Mouse (Mus musculus): ENCODE data around the gene Mosmo. TPM values are rescaled to one million over a fixed set of nuclear protein-coding genes. Genes with fewer than 3 reads are reported as not detected.

The Mosmo gene
- 10.2 and 17.4 TPM in 2 replicates for polyA plus RNA-seq (2012; rRNA removed)

GRCm38 (mm10) chr7:120677001-120677643 lies at the start of gene Mosmo:
Gene Mosmo, plus strand, starts transcription at chr7:120677618.
- WGBS: under 1% methylated on average over 43 of the region's 44 CpGs
- Histone ChIP-seq H3K27me3 (ENCODE audit: control insufficient read depth, insufficient read depth, low read length) (no peaks in the 10 kb centered on the region), H3K27ac (ENCODE audit: insufficient read depth, low read length) (peak within 1 kb of the TSS; percentile 73), H3K4me3 (ENCODE audit: extremely low read depth, insufficient read depth, insufficient read length) (peak within 1 kb of the TSS; percentile 83), H3K4me1 (ENCODE audit: control insufficient read depth, insufficient read depth, insufficient read length) (peaks cover 11% of the 10 kb centered on the region), H3K36me3 (ENCODE audit: control insufficient read depth, insufficient read depth, low read length) (no peaks in the 10 kb centered on the region)
- peak; percentile 33 to 65 for DNase-seq (ENCODE audit: low read depth in 1 of 2, low spot score in 2 of 2)
- TF ChIP-seq POLR2A (IDR thresholded peaks at IDR 0.05; ENCODE audit: low read depth, low read length) (no peak; the same call in 1 of the 2 replicates), CTCF (IDR thresholded peaks at IDR 0.05; ENCODE audit: extremely low read depth, insufficient read depth, insufficient read length, insufficient replicate concordance) (no peak)

GRCm38 (mm10) chr7:120632518-120632917 lies 44.9 kb upstream of the Mosmo start:
- 35% methylated on average over 1 of the region's 1 CpGs for WGBS

GRCm38 (mm10) chr7:120634301-120634700 lies 43.1 kb upstream of the Mosmo start:
- 0 out of 2 replicates have a peak, but pooled peaks cover 2% of the 10 kb centered on the region for H3K4me1 ChIP-seq (ENCODE audit: control insufficient read depth, insufficient read depth, insufficient read length)
- H3K27ac ChIP-seq (ENCODE audit: insufficient read depth, low read length): no peak overlapping the region
- TF ChIP-seq POLR2A (IDR thresholded peaks at IDR 0.05; ENCODE audit: low read depth, low read length) (no peak), CTCF (IDR thresholded peaks at IDR 0.05; ENCODE audit: extremely low read depth, insufficient read depth, insufficient read length, insufficient replicate concordance) (no peak)
- no peaks in the 10 kb centered on the region for H3K27me3 ChIP-seq (ENCODE audit: control insufficient read depth, insufficient read depth, low read length)
- peak overlapping the region; percentile 88 for H3K4me3 ChIP-seq (ENCODE audit: extremely low read depth, insufficient read depth, insufficient read length)
- H3K36me3 ChIP-seq (ENCODE audit: control insufficient read depth, insufficient read depth, low read length): peaks cover 9% of the 10 kb centered on the region
- DNase-seq (ENCODE audit: low read depth in 1 of 2, low spot score in 2 of 2): no peak
- WGBS: 9% methylated on average over 9 of the region's 9 CpGs

More at GRCm38 (mm10) chr7:120632518-120632917, 44.9 kb upstream of the Mosmo start:
- no peak overlapping the region for H3K27ac ChIP-seq (ENCODE audit: insufficient read depth, low read length)
- H3K36me3 ChIP-seq (ENCODE audit: control insufficient read depth, insufficient read depth, low read length): peaks cover under 1% of the 10 kb centered on the region; the same call in 1 of the 2 replicates
- DNase-seq (ENCODE audit: low read depth in 1 of 2, low spot score in 2 of 2): no peak
- TF ChIP-seq POLR2A (IDR thresholded peaks at IDR 0.05; ENCODE audit: low read depth, low read length) (no peak), CTCF (IDR thresholded peaks at IDR 0.05; ENCODE audit: extremely low read depth, insufficient read depth, insufficient read length, insufficient replicate concordance) (no peak)
- no peak overlapping the region for H3K4me3 ChIP-seq (ENCODE audit: extremely low read depth, insufficient read depth, insufficient read length)
- no peaks in the 10 kb centered on the region for H3K27me3 ChIP-seq (ENCODE audit: control insufficient read depth, insufficient read depth, low read length)
- 0 out of 2 replicates have a peak, but pooled peaks cover 2% of the 10 kb centered on the region for H3K4me1 ChIP-seq (ENCODE audit: control insufficient read depth, insufficient read depth, insufficient read length)

GRCm38 (mm10) chr7:120634711-120635361 lies 42.6 kb upstream of the Mosmo start, which contains the start of gene Uqcrc2:
Gene Uqcrc2, plus strand, starts transcription at chr7:120635176.
- Histone ChIP-seq H3K36me3 (ENCODE audit: control insufficient read depth, insufficient read depth, low read length) (peaks cover 11% of the 10 kb centered on the region), H3K27ac (ENCODE audit: insufficient read depth, low read length) (peak within 1 kb of the TSS; percentile 79), H3K4me3 (ENCODE audit: extremely low read depth, insufficient read depth, insufficient read length) (peak within 1 kb of the TSS; percentile 88), H3K4me1 (ENCODE audit: control insufficient read depth, insufficient read depth, insufficient read length) (0 out of 2 replicates have a peak, but pooled peaks cover 2% of the 10 kb centered on the region), H3K27me3 (ENCODE audit: control insufficient read depth, insufficient read depth, low read length) (no peaks in the 10 kb centered on the region)
- WGBS: under 1% methylated on average over 45 of the region's 45 CpGs
- TF ChIP-seq CTCF (IDR thresholded peaks at IDR 0.05; ENCODE audit: extremely low read depth, insufficient read depth, insufficient read length, insufficient replicate concordance) (peak; percentile 49; the same call in 1 of the 2 replicates), POLR2A (IDR thresholded peaks at IDR 0.05; ENCODE audit: low read depth, low read length) (peak; percentile 17; the same call in 1 of the 2 replicates)
- peak; percentile 70 to 82 for DNase-seq (ENCODE audit: low read depth in 1 of 2, low spot score in 2 of 2)

GRCm38 (mm10) chr7:120635362-120635781 lies 42.0 kb upstream of the Mosmo start:
- TF ChIP-seq CTCF (IDR thresholded peaks at IDR 0.05; ENCODE audit: extremely low read depth, insufficient read depth, insufficient read length, insufficient replicate concordance): no peak
- no peak for TF ChIP-seq POLR2A (IDR thresholded peaks at IDR 0.05; ENCODE audit: low read depth, low read length)
- under 1% methylated on average over 32 of the region's 32 CpGs for WGBS
- Histone ChIP-seq H3K36me3 (ENCODE audit: control insufficient read depth, insufficient read depth, low read length) (peaks cover 15% of the 10 kb centered on the region), H3K27ac (ENCODE audit: insufficient read depth, low read length) (peak overlapping the region; percentile 79), H3K4me1 (ENCODE audit: control insufficient read depth, insufficient read depth, insufficient read length) (0 out of 2 replicates have a peak, but pooled peaks cover 2% of the 10 kb centered on the region), H3K4me3 (ENCODE audit: extremely low read depth, insufficient read depth, insufficient read length) (peak overlapping the region; percentile 88), H3K27me3 (ENCODE audit: control insufficient read depth, insufficient read depth, low read length) (no peaks in the 10 kb centered on the region)
- no peak for DNase-seq (ENCODE audit: low read depth in 1 of 2, low spot score in 2 of 2)

- under 1% methylated on average over 11 of the region's 11 CpGs for WGBS
- Histone ChIP-seq H3K27me3 (ENCODE audit: control insufficient read depth, insufficient read depth, low read length) (no peaks in the 10 kb centered on the region), H3K36me3 (ENCODE audit: control insufficient read depth, insufficient read depth, low read length) (peaks cover 15% of the 10 kb centered on the region), H3K4me3 (ENCODE audit: extremely low read depth, insufficient read depth, insufficient read length) (peak overlapping the region; percentile 88), H3K27ac (ENCODE audit: insufficient read depth, low read length) (peak overlapping the region; percentile 79; the same call in 1 of the 2 replicates), H3K4me1 (ENCODE audit: control insufficient read depth, insufficient read depth, insufficient read length) (0 out of 2 replicates have a peak, but pooled peaks cover 2% of the 10 kb centered on the region)
- no peak for TF ChIP-seq POLR2A (IDR thresholded peaks at IDR 0.05; ENCODE audit: low read depth, low read length)
- TF ChIP-seq CTCF (IDR thresholded peaks at IDR 0.05; ENCODE audit: extremely low read depth, insufficient read depth, insufficient read length, insufficient replicate concordance): no peak
- DNase-seq (ENCODE audit: low read depth in 1 of 2, low spot score in 2 of 2): no peak
These were observed 41.6 kb upstream of the Mosmo start for GRCm38 (mm10) chr7:120635821-120636220.
